Mouse (Mus musculus) cortical plate, adult 2 months (tissue): Measurements from ENCODE around the gene Fgd2.

ENCODE experiments used
- CTCF ChIP-seq: fragments of 200-500 bp; IDR thresholded peaks from 2 replicates; pipeline ENCODE4 v1.5.1; 2011; ENCODE audit warnings: mild to moderate bottlenecking, control low read depth, low read length; ENCODE audit not compliant: insufficient read depth; ENCODE audit errors: extremely low read depth
- POLR2A ChIP-seq: fragments of 200-500 bp; IDR thresholded peaks from 2 replicates; pipeline ENCODE4 v1.6.1; 2011; ENCODE audit warnings: mild to moderate bottlenecking, low read length, control low read depth; ENCODE audit not compliant: insufficient read depth; ENCODE audit errors: extremely low read depth

DNA sequence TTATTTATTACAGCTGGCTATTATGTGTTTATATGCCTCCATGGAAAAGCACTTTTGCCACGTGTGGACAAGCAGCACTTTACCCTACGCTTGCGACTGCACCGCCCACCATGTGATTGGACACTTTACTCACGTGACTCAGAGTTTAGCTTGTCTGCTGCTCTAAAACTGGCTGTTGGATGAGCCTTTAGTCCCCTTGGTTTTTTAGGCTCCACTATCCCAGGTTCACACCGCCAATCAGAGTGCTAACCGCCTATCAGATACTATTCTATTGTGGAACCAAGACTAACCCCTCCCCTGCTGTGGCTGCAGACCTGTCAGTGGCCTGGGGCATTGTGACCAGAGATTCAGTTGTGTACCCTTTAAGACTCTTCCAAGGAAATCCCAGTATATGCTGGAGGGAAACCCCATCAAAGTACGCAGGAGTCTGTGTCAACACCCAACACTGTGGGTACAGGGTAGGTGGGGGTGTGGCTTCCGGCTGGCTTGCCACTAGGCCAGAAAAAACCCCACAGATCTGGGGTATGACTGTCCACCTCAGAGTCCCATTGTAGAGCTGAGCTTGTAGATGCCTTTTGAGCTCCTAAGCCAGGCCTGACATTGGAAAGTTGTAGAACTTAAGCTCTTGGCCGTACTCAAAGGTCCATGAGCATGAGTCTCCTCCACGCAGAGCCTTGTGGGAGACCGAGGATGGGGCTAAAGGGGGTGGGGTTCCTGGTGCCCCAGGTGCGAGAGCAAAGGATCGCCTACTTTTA, 32.8 kb downstream of the Fgd2 start:
- no peak for TF ChIP-seq CTCF
- TF ChIP-seq POLR2A, result no peak
